Mouse (Mus musculus): ENCODE results near the gene Gstm5.
"Not testable (repeated sequence)": the region's sequence is repeated elsewhere in the genome, so short reads cannot be mapped to it uniquely, and the experiment has no call there.

Gstm5 gene

GRCm38 (mm10) chr3:107875231-107875630 lies 20.4 kb upstream of the Gstm5 start:
- DNase-seq: peak; percentile 31

DNA sequence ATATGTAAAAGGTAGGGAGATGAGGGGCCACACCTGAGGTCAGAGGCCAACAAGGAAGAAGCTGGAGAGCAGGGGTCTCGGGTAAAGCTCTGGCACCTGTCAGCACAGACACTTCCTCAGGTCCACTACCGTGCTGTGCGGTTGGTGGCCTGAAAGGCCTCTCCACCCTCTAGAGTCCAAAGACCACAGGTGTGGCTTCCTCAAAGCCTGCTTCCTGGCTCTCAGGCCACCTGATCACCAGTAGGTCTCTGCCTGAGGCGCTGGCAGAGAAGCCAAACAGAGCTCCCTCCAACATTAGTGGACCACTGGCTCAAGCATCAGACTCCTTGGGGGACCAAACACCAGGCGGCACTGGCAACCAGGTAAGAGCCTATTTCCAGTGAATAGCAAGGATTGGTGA lies 18.6 kb upstream of the Gstm5 start, which contains the start of gene Eps8l3:
Gene Eps8l3, plus strand, starts transcription at position 225 of the 400 bp plus-strand sequence.
- DNase-seq: no peak

- DNase-seq: no peak
These were observed 17.6 kb upstream of the Gstm5 start for GRCm38 (mm10) chr3:107877747-107878736.

GRCm38 (mm10) chr3:107887674-107888495 lies 7.7 kb upstream of the Gstm5 start:
- DNase-seq: no peak

GRCm38 (mm10) chr3:107889236-107889635 lies 6.4 kb upstream of the Gstm5 start:
- DNase-seq: not testable (repeated sequence)

DNA sequence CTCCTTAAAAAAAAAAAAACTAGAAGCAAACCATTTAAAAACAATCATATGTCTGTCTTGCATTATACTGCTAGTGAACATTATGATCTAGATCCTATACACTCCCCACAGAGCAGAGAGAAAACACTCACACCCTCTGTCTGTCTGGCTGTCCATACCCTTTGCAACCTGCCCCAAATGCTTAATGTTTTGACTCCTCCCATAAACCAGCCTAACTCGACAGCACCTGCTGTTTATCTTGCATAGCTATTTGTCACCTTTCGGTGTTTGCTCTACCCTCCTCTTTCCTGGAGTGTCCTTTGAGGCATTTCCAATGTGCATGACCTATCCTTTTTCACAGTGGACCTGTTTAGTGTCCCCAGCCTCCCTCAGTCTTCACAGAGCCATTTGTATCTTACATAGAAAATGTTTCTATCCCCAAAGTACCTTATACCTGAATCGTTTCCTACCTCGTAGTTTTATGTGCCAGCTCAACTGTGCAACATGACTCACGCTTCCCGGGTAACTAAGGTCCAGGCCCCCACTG lies 364 bp upstream of the Gstm5 start:
- no peak for DNase-seq

- DNase-seq: no peak
These were observed 3.1 kb downstream of the Gstm5 start for GRCm38 (mm10) chr3:107898691-107899090.

DNA sequence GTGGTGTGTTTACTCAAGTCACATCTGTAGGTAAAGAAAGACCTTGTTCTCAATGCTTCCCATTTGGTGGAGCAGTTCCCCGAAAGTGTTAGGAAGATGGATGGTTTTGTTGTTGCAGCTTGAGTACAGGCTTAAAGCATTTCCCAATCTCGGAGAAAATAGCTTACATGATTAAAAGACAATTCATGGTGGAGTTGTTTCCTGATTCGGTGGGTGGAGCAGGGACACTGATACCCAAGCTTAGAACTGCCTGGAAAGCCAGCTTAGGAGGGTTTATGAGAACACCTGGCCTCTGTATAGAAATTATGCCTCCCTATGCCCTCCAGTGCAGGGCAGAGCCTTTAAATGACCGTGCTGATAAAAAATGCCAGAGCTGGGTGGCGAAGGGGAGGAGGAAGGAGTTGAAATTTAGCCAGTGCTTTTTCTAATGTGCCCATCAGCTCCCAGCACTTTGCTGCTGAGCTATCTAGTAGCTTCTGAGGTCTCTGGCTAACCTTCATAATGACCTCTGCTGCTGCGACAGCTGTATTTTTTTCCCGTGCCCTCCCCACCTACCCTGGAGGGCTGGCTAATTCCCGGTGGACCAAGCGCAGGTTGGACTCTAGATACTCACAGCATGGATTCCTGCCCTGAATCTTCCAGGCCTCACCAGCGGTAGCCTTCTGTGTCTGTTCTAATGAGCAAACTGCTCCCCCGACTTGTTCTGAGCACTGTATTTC lies 5.5 kb downstream of the Gstm5 start:
- peak; percentile 5 for DNase-seq

GRCm38 (mm10) chr3:107905942-107906341 lies 10.3 kb downstream of the Gstm5 start:
- no peak for DNase-seq

- no peak for DNase-seq
These were observed 21.1 kb downstream of the Gstm5 start for GRCm38 (mm10) chr3:107916674-107917073.

GRCm38 (mm10) chr3:107917097-107917496 lies 21.5 kb downstream of the Gstm5 start:
- DNase-seq: no peak

- peak; percentile 74 for DNase-seq
These were observed 22.3 kb downstream of the Gstm5 start for GRCm38 (mm10) chr3:107917783-107918408.

GRCm38 (mm10) chr3:107920348-107920747 lies 24.7 kb downstream of the Gstm5 start:
- DNase-seq: no peak

DNA sequence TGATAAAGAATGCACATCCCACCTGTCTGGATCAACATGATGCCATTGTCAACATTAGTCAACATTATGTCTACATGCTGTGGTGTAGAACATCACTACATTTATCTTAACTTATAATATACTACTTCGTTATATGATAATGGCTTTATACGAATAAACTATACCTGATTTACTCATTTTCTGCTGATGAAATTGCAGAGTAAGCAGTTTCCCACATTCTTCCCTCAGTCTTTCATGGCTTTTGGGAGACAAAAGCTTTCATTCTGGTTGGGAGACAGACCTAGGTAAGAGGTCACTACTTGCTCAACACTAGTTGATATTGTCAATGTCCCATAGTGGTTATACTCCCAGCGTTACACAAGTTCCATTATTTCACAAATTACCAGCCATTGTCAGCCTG lies 29.7 kb downstream of the Gstm5 start:
- no peak for DNase-seq

DNA sequence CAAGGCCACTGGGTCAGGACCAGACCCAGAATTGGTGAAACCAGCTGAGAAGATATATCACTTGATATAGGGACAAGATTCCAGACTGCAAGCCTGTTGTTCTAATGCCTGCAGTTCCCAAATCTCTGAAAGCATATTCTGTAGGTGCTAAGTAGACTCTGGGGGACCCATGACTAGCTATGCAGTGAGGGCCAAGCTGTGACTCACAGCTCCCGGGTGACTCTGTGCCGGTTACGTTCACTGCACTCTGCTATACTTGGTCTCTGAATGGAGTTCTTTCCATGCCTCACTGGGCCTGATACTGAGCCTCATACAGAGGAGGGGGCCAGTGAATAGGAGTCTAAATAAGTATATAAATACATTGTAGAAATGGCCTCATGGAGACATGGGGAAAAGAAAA lies 32.2 kb downstream of the Gstm5 start:
- DNase-seq: no peak

- peak; percentile 26 for DNase-seq
These were observed 33.1 kb downstream of the Gstm5 start for GRCm38 (mm10) chr3:107928691-107929090.

- no peak for DNase-seq
These were observed 33.6 kb downstream of the Gstm5 start for GRCm38 (mm10) chr3:107929243-107929642.

DNA sequence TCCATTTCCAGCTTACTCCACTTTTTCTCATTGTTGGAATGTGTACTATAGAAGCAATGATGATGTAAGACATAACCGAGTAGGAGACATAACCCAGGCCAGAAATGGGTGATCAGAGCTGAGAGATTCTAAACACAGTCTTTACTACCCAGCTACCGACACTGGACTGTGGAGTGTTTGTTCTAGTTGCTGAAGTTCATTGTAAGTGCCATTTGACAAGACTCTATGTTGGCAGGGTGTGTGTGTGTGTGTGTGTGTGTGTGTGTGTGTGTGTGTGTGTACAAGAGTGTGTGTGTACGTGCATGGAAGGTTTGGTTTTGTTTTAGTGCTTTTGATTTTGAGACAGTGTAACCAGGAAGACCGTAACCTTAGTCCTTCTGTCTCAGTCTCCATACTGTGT lies 34.1 kb downstream of the Gstm5 start:
- peak; percentile 29 for DNase-seq

DNA sequence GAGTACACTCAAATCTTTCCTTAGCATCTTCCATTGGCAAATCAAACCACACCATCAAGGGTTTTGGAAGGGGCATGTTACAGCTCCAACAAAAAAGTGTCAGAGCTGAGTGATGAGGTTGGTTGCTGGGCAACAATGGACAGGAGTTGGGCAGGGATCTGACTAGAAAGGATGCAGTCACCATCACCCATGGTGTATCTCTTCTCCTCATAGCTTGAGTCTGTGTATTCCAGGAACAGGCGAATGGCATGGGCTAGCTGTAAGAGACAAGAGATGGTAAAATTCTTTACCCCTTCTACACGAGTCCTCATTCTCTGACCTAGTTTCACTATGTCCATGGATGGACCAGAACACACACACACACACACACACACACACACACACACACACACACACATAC lies 35.5 kb downstream of the Gstm5 start:
- DNase-seq: no peak

- DNase-seq: peak; percentile 99
These were observed 36.0 kb downstream of the Gstm5 start, which contains the start of gene Gstm7 for GRCm38 (mm10) chr3:107931670-107932069. Gene Gstm7 (minus strand): TSS chr3:107931817.

GRCm38 (mm10) chr3:107932128-107932527 lies 36.5 kb downstream of the Gstm5 start:
- DNase-seq: peak; percentile 18

- no peak for DNase-seq
These were observed 39.6 kb downstream of the Gstm5 start for GRCm38 (mm10) chr3:107935268-107935667.
